Mouse (Mus musculus) heart, postnatal 4 days (tissue): Measurements from ENCODE around the gene Ppp1r14b. TPM values are rescaled to one million over a fixed set of nuclear protein-coding genes. Genes with fewer than 3 reads are reported as not detected.
A peak's percentile ranks its signal among the peaks of the same experiment; 100 is the strongest.

Experiments used
- DNase-seq: peaks from one replicate; pipeline ENCODE4 v3.0.0; 2021
- total RNA-seq, 2 experiments: library from RNA; stranded (reverse); gene quantifications; 2 replicates each; pipeline ENCODE4 v1.2.3; 2021

Ppp1r14b gene
- total RNA-seq, result 100 to 1,000 TPM; 243 to 246 TPM

GRCm38 (mm10) chr19:6974211-6975205, at the start of gene Ppp1r14b:
Gene Ppp1r14b (plus strand): TSS chr19:6974968.
- DNase-seq, result peak; percentile 88

- no peak for DNase-seq
Observed at GRCm38 (mm10) chr19:6925307-6925573, 49.5 kb upstream of the Ppp1r14b start, which contains the start of gene Catsperz. Gene Catsperz (minus strand): TSS chr19:6925380.

GRCm38 (mm10) chr19:6925611-6926329, 49.0 kb upstream of the Ppp1r14b start:
- no peak for DNase-seq

- DNase-seq, result peak; percentile 55
Observed at GRCm38 (mm10) chr19:6926559-6927255, 48.1 kb upstream of the Ppp1r14b start.

- DNase-seq, result no peak
Observed at GRCm38 (mm10) chr19:6928080-6928479, 46.7 kb upstream of the Ppp1r14b start.

GRCm38 (mm10) chr19:6931002-6931401, 43.8 kb upstream of the Ppp1r14b start:
- DNase-seq, result no peak

GRCm38 (mm10) chr19:6932018-6932417, 42.8 kb upstream of the Ppp1r14b start:
- DNase-seq, result no peak

GRCm38 (mm10) chr19:6933102-6933435, 41.7 kb upstream of the Ppp1r14b start:
- DNase-seq, result no peak

- no peak for DNase-seq
Observed at GRCm38 (mm10) chr19:6933436-6934194, 41.2 kb upstream of the Ppp1r14b start.

- DNase-seq, result no peak
Observed at GRCm38 (mm10) chr19:6934195-6934977, 40.4 kb upstream of the Ppp1r14b start, which contains the start of gene Kcnk4. Gene Kcnk4 (minus strand): TSS chr19:6934515.

- DNase-seq, result no peak
Observed at GRCm38 (mm10) chr19:6936299-6936698, 38.5 kb upstream of the Ppp1r14b start.

- DNase-seq, result no peak
Observed at GRCm38 (mm10) chr19:6937541-6938465, 37.0 kb upstream of the Ppp1r14b start.

GRCm38 (mm10) chr19:6939106-6940002, 35.4 kb upstream of the Ppp1r14b start:
- DNase-seq, result no peak

- DNase-seq, result peak; percentile 26
Observed at GRCm38 (mm10) chr19:6940396-6941351, 34.1 kb upstream of the Ppp1r14b start.

GRCm38 (mm10) chr19:6941372-6942248, 33.2 kb upstream of the Ppp1r14b start, which contains the start of gene Bad:
Gene Bad (plus strand): TSS chr19:6941861.
- DNase-seq, result peak; percentile 97

- DNase-seq, result peak; percentile 95
Observed at GRCm38 (mm10) chr19:6942249-6942691, 32.5 kb upstream of the Ppp1r14b start, which contains the start of gene Gpr137. Gene Gpr137 (minus strand): TSS chr19:6942480.
